Mouse (Mus musculus) liver, adult 2 months (tissue): Measurements from ENCODE around the gene Rsbn1. TPM values are rescaled to one million over a fixed set of nuclear protein-coding genes. Genes with fewer than 3 reads are reported as not detected.

Source experiments
- DNase-seq: peaks from one replicate; pipeline ENCODE4 v3.0.0-alpha.2; 2011; ENCODE audit warnings: low read depth, low spot score; ENCODE audit errors: extremely low read depth
- H3K27ac ChIP-seq: fragments of 200-500 bp; replicated peaks from 2 replicates; pipeline ENCODE4 v1.5.1; 2012; ENCODE audit warnings: low read depth, mild to moderate bottlenecking, control low read depth, inconsistent platforms, low read length; ENCODE audit not compliant: insufficient read depth
- H3K27me3 ChIP-seq: fragments of 200-500 bp; 2 replicates; pipeline ENCODE4 v1.6.1; 2012; ENCODE audit warnings: mild to moderate bottlenecking, moderate library complexity, low read length, inconsistent platforms; ENCODE audit not compliant: control insufficient read depth, insufficient read depth
- H3K36me3 ChIP-seq: fragments of 200-500 bp; 2 replicates; pipeline ENCODE4 v1.6.1; 2012; ENCODE audit warnings: low read length, inconsistent platforms; ENCODE audit not compliant: control insufficient read depth, insufficient read depth
- H3K4me1 ChIP-seq: fragments of 200-500 bp; 2 replicates; pipeline ENCODE4 v1.6.1; 2011; ENCODE audit warnings: low read length; ENCODE audit not compliant: control insufficient read depth, insufficient read depth
- H3K4me3 ChIP-seq: fragments of 200-500 bp; 2 replicates; pipeline ENCODE4 v1.5.1; 2011; ENCODE audit warnings: low read depth, mild to moderate bottlenecking, control low read depth, low read length, moderate library complexity; ENCODE audit not compliant: insufficient read depth
- H3K79me2 ChIP-seq: fragments of 200-500 bp; 2 replicates; pipeline ENCODE4 v1.6.1; 2012; ENCODE audit warnings: inconsistent platforms, mild to moderate bottlenecking, low read length, moderate library complexity; ENCODE audit not compliant: control insufficient read depth, insufficient read depth
- H3K9ac ChIP-seq: fragments of 200-500 bp; 2 replicates; pipeline ENCODE4 v1.6.1; 2012; ENCODE audit warnings: low read depth, mild to moderate bottlenecking, control low read depth, inconsistent platforms, low read length
- CTCF ChIP-seq: fragments of 200-500 bp; IDR thresholded peaks from 2 replicates; pipeline ENCODE4 v1.5.1; 2011; ENCODE audit warnings: low read depth, low read length, control low read depth
- POLR2A ChIP-seq: fragments of 200-500 bp; IDR thresholded peaks from 2 replicates; pipeline ENCODE4 v1.6.1; 2011; ENCODE audit warnings: low read length, control low read depth; ENCODE audit not compliant: insufficient read depth; ENCODE audit errors: extremely low read depth
- WGBS: fragments of 180-500 bp; shearing (Covaris S2); methylation state at CpG from one replicate; pipeline ENCODE4 v1.1.7; 2018; 5-methylcytosine and 5-hydroxymethylcytosine counted together
- polyA plus RNA-seq: library from polyadenylated mRNA; depleted of rRNA; stranded (reverse); fragments of >200 nt; gene quantifications from 2 replicates; pipeline ENCODE4 v1.2.3, GENCODE M21; 2012
- total RNA-seq: library from RNA; depleted of rRNA; stranded (reverse); fragments of >200 nt; gene quantifications from 2 replicates; pipeline ENCODE4 v1.2.3, GENCODE M21; 2014

Gene Rsbn1
- total and polyA plus RNA-seq, 2 experiments, result 1.1 to 7.1 TPM

- H3K4me1 ChIP-seq, result no peaks in the 10 kb centered on the region
- no peak overlapping the region for H3K9ac ChIP-seq
- no peaks in the 10 kb centered on the region for H3K27me3 ChIP-seq
- 77% methylated on average over 11 of the region's 11 CpGs for whole genome bisulfite sequencing
- DNase-seq, result no peak
- no peak overlapping the region for H3K27ac ChIP-seq
- no peak for TF ChIP-seq POLR2A
- TF ChIP-seq CTCF, result no peak
- H3K36me3 ChIP-seq, result no peaks in the 10 kb centered on the region
- no peak overlapping the region for H3K4me3 ChIP-seq
- H3K79me2 ChIP-seq, result no peaks in the 10 kb centered on the region
Measured at GRCm38 (mm10) chr3:103885946-103886345, 28.0 kb upstream of the Rsbn1 start.

GRCm38 (mm10) chr3:103887581-103887980, 26.3 kb upstream of the Rsbn1 start:
- DNase-seq, result peak; percentile 50
- WGBS, result 14% methylated on average over 3 of the region's 3 CpGs

GRCm38 (mm10) chr3:103893374-103893773, 20.5 kb upstream of the Rsbn1 start:
- no peak for TF ChIP-seq POLR2A
- TF ChIP-seq CTCF, result no peak
- H3K27me3 ChIP-seq, result no peaks in the 10 kb centered on the region
- WGBS, result 69% methylated on average over 3 of the region's 3 CpGs

More at GRCm38 (mm10) chr3:103887581-103887980, 26.3 kb upstream of the Rsbn1 start:
- no peak overlapping the region for H3K9ac ChIP-seq
- no peak overlapping the region for H3K4me3 ChIP-seq
- no peak overlapping the region for H3K27ac ChIP-seq
- no peaks in the 10 kb centered on the region for H3K79me2 ChIP-seq
- H3K36me3 ChIP-seq, result no peaks in the 10 kb centered on the region
- no peaks in the 10 kb centered on the region for H3K27me3 ChIP-seq
- no peaks in the 10 kb centered on the region for H3K4me1 ChIP-seq
- TF ChIP-seq POLR2A (no peak), CTCF (peak; percentile 29; the same call in 1 of the 2 replicates)

GRCm38 (mm10) chr3:103904705-103905104, 9.2 kb upstream of the Rsbn1 start:
- H3K79me2 ChIP-seq, result no peaks in the 10 kb centered on the region
- H3K9ac ChIP-seq, result no peak overlapping the region
- 91% methylated on average over 1 of the region's 1 CpGs for WGBS
- H3K4me1 ChIP-seq, result no peaks in the 10 kb centered on the region
- H3K36me3 ChIP-seq, result no peaks in the 10 kb centered on the region
- TF ChIP-seq CTCF (peak; percentile 61; the same call in 1 of the 2 replicates), POLR2A (no peak)
- peak; percentile 38 for DNase-seq
- H3K27ac ChIP-seq, result no peak overlapping the region
- H3K27me3 ChIP-seq, result no peaks in the 10 kb centered on the region
- no peak overlapping the region for H3K4me3 ChIP-seq

More at GRCm38 (mm10) chr3:103893374-103893773, 20.5 kb upstream of the Rsbn1 start:
- H3K36me3 ChIP-seq, result no peaks in the 10 kb centered on the region
- H3K4me3 ChIP-seq, result no peak overlapping the region
- H3K79me2 ChIP-seq, result no peaks in the 10 kb centered on the region
- no peaks in the 10 kb centered on the region for H3K4me1 ChIP-seq
- H3K27ac ChIP-seq, result no peak overlapping the region
- DNase-seq, result no peak
- no peak overlapping the region for H3K9ac ChIP-seq

GRCm38 (mm10) chr3:103907335-103908030, 6.4 kb upstream of the Rsbn1 start:
- no peak for TF ChIP-seq POLR2A
- TF ChIP-seq CTCF, result no peak
- Histone ChIP-seq H3K4me3 (no peak overlapping the region), H3K27ac (no peak overlapping the region), H3K27me3 (no peaks in the 10 kb centered on the region), H3K79me2 (no peaks in the 10 kb centered on the region), H3K9ac (no peak overlapping the region), H3K36me3 (no peaks in the 10 kb centered on the region), H3K4me1 (no peaks in the 10 kb centered on the region)
- 90% methylated on average over 5 of the region's 5 CpGs for WGBS
- no peak for DNase-seq

GRCm38 (mm10) chr3:103908781-103909180, 5.1 kb upstream of the Rsbn1 start:
- 69% methylated on average over 2 of the region's 2 CpGs for WGBS
- H3K79me2 ChIP-seq, result no peaks in the 10 kb centered on the region
- no peaks in the 10 kb centered on the region for H3K4me1 ChIP-seq
- no peaks in the 10 kb centered on the region for H3K36me3 ChIP-seq
- no peak overlapping the region for H3K27ac ChIP-seq
- no peak for DNase-seq
- H3K4me3 ChIP-seq, result no peak overlapping the region
- H3K27me3 ChIP-seq, result no peaks in the 10 kb centered on the region
- H3K9ac ChIP-seq, result no peak overlapping the region
- TF ChIP-seq CTCF (no peak), POLR2A (no peak)
